Mouse (Mus musculus) kidney, adult 2 months (tissue): ENCODE measurements around the gene Ndufs2.

ENCODE experiments used
- CTCF ChIP-seq: fragments of 200-500 bp; conservative IDR thresholded peaks from 2 replicates; pipeline ENCODE4 v1.5.1; 2011; ENCODE audit warnings: low read depth, mild to moderate bottlenecking, control low read depth, low read length, moderate library complexity, mixed read lengths; ENCODE audit not compliant: insufficient read depth, insufficient read length
- POLR2A ChIP-seq: fragments of 200-500 bp; IDR thresholded peaks from one replicate; pipeline ENCODE4 v1.6.1; 2011; ENCODE audit warnings: low read depth, low read length, control low read depth

DNA sequence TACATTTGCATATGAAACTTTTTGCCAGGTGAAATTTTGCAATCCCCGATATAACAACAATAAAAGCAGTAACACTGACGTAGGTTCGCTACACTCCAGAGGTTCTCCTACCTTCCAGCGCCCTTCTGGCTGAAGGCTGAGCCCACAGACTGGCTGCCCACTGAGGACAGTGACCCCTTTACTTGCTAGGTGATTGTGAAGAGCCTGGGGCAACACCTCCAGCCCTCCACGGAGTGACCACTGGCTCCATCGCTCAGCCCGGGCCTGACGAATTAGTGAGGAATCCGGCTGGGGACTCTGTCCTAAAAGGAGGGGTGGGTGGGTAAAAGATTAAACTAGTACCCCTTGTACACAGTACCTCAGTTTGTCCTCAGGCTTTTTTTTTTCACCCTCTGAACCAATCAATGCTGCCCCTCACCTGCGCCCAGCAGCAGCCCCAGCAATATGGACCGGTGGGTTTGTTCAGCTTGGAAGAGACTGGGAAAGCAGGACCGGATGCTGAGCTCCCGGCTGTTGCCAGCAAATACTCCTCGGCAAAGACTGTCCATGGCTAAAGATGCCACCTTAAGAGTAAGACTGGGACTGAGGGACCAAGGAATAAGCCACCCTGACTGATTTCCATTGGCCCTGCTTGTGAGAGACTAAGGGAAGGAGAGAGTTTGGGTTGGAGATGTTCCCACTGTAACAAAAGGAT lies 28.0 kb upstream of the Ndufs2 start:
- no peak for TF ChIP-seq CTCF
- no peak for TF ChIP-seq POLR2A
